Mouse (Mus musculus) stomach, embryonic 16.5 days (tissue): ENCODE results near the gene Sik1. TPM values are rescaled to one million over a fixed set of nuclear protein-coding genes. Genes with fewer than 3 reads are reported as not detected.

Experiments
- ATAC-seq: fragments of 200-750 bp; cut with Nextera tagmentation; 2 replicates; pipeline ENCODE4 v1.8.0; 2017; ENCODE audit warnings: moderate number of reproducible peaks, moderate TSS enrichment; ENCODE audit not compliant: insufficient read depth, low FRiP score
- H3K27ac ChIP-seq: fragments of 300-500 bp; sonication (generic); 2 replicates; pipeline ENCODE4 v1.5.1; 2014; ENCODE audit warnings: low read length
- H3K27me3 ChIP-seq: fragments of 300-500 bp; sonication (generic); 2 replicates; pipeline ENCODE4 v1.6.1; 2014; ENCODE audit warnings: low read length, control low read depth, mixed read lengths; ENCODE audit not compliant: control insufficient read depth, insufficient read depth
- H3K36me3 ChIP-seq: fragments of 300-500 bp; sonication (generic); 2 replicates; pipeline ENCODE4 v1.6.1; 2014; ENCODE audit warnings: low read length; ENCODE audit not compliant: control insufficient read depth, insufficient read depth
- H3K4me1 ChIP-seq: fragments of 300-500 bp; sonication (generic); 2 replicates; pipeline ENCODE4 v1.6.1; 2014; ENCODE audit warnings: low read length, control low read depth, mixed read lengths; ENCODE audit not compliant: control insufficient read depth, insufficient read depth
- H3K4me2 ChIP-seq: fragments of 300-500 bp; sonication (generic); 2 replicates; pipeline ENCODE4 v1.6.1; 2014; ENCODE audit warnings: low read depth, low read length, mixed read lengths
- H3K4me3 ChIP-seq: fragments of 300-500 bp; sonication (generic); replicated peaks from 2 replicates; pipeline ENCODE4 v1.5.1; 2014; ENCODE audit warnings: mild to moderate bottlenecking, low read length
- H3K9ac ChIP-seq: fragments of 300-500 bp; sonication (generic); 2 replicates; pipeline ENCODE4 v1.6.1; 2014; ENCODE audit warnings: low read length
- H3K9me3 ChIP-seq: fragments of 300-500 bp; sonication (generic); replicated peaks from 2 replicates; pipeline ENCODE4 v1.6.1; 2016; ENCODE audit warnings: low read length, control low read depth; ENCODE audit not compliant: control insufficient read depth
- WGBS: fragments of 180-500 bp; shearing (Covaris S2); extraction: QIAGEN DNeasy Blood & Tissue Kit; methylation state at CpG from one replicate; pipeline ENCODE4 v1.1.7; 2014; 5-methylcytosine and 5-hydroxymethylcytosine counted together
- polyA plus RNA-seq: library from polyadenylated mRNA; unstranded; fragments of >200 nt; fragmentation: Nextera tagmentation; extraction: Ambion mirVana; gene quantifications from 2 replicates; pipeline ENCODE4 v1.2.1, GENCODE M21; 2015

Sik1 gene
- polyA plus RNA-seq, 1 experiment from 2014 or later: 20.2 TPM

- no peaks in the 10 kb centered on the region for H3K36me3 ChIP-seq
- ATAC-seq: peak; percentile 38; the same call in 1 of the 2 replicates
- no peak overlapping the region for H3K27ac ChIP-seq
- H3K9me3 ChIP-seq: no peaks in the 10 kb centered on the region
- 16% methylated on average over 13 of the region's 13 CpGs for WGBS
- peak overlapping the region; percentile 34 for H3K4me2 ChIP-seq
- H3K4me3 ChIP-seq: 0 out of 2 replicates have a peak overlapping the region, but pooled peaks have one; percentile 2
- peaks cover 10% of the 10 kb centered on the region; the same call in 1 of the 2 replicates for H3K4me1 ChIP-seq
- H3K9ac ChIP-seq: no peak overlapping the region
- no peaks in the 10 kb centered on the region for H3K27me3 ChIP-seq
Observed at GRCm38 (mm10) chr17:31870931-31871421, 15.4 kb upstream of the Sik1 start.

- no peak overlapping the region for H3K27ac ChIP-seq
- H3K4me1 ChIP-seq: peaks cover 13% of the 10 kb centered on the region; the same call in 1 of the 2 replicates
- H3K36me3 ChIP-seq: no peaks in the 10 kb centered on the region
- H3K4me2 ChIP-seq: peak overlapping the region; percentile 34
- H3K27me3 ChIP-seq: no peaks in the 10 kb centered on the region
- no peak overlapping the region for H3K4me3 ChIP-seq
- WGBS: 73% methylated on average over 9 of the region's 9 CpGs
- H3K9me3 ChIP-seq: no peaks in the 10 kb centered on the region
- H3K9ac ChIP-seq: no peak overlapping the region
- no peak for ATAC-seq
Observed at GRCm38 (mm10) chr17:31870446-31870845, 14.8 kb upstream of the Sik1 start.

DNA sequence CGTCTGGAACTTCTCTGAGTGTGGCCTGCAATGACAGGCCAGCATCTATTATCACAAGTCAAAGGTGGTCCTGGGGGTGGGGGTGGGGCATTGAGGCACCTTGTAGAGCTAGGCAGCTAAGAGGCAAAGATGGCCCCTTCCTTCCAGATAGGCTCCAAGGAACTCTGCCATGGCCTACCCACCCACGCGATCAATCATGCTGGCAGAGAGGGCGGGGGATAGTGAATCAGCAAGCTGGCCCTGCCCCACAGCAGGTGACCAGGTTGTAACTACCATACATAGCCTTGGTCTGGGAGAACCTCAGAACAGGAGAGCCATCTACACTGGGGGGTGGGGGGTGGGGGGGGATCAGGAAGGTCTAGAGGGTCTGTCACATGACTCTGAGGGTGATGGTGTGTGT lies 12.5 kb upstream of the Sik1 start:
- ATAC-seq: peak; percentile 45
- Histone ChIP-seq H3K27ac (no peak overlapping the region), H3K9ac (no peak overlapping the region), H3K27me3 (no peaks in the 10 kb centered on the region), H3K4me2 (no peak overlapping the region), H3K36me3 (no peaks in the 10 kb centered on the region), H3K9me3 (no peaks in the 10 kb centered on the region), H3K4me3 (no peak overlapping the region), H3K4me1 (peaks cover 17% of the 10 kb centered on the region)
- 75% methylated on average over 4 of the region's 4 CpGs for WGBS

DNA sequence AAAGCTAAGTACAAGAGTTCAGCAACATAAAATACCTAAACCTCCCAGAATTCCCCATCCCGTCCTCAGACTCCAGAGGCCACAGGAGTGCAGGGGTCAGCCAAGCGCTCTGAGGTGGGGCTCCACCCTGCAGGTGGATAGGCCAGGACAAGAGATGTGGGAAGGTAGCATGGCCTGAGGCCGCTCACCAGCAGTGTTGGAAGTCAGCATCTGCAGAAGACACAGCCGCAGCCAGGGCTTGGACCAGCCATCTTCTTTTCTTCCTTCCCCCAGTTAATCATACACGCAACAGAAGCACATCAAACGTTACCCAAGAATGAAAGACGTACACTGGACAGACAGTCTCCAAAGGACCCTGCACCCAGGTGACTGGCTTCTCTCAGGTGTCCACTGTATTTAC lies 11.5 kb upstream of the Sik1 start:
- Histone ChIP-seq H3K27ac (no peak overlapping the region), H3K27me3 (no peaks in the 10 kb centered on the region), H3K4me1 (peaks cover 14% of the 10 kb centered on the region), H3K36me3 (no peaks in the 10 kb centered on the region), H3K9me3 (no peaks in the 10 kb centered on the region), H3K4me2 (no peak overlapping the region), H3K4me3 (no peak overlapping the region), H3K9ac (no peak overlapping the region)
- 92% methylated on average over 7 of the region's 7 CpGs for WGBS
- ATAC-seq: no peak

DNA sequence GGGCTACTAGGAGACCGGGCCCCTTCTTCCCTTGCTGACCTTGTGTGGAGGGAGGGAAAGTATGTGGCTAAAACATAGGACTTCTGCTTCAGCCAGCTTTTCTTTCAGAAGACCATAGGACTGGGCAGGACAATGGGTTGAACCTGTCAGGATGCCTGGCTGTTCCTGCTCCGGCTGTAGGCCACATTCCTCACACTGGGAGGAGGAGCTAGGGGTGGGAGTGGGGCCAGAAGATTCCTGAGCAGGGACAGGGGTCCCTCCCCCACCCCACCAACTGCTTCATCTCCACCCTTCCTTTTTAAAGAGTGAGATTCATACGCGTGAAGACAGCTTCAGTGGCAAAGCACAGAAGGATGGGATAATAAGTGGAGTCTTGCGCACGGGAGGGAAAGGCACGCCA lies 10.0 kb upstream of the Sik1 start:
- no peaks in the 10 kb centered on the region for H3K27me3 ChIP-seq

DNA sequence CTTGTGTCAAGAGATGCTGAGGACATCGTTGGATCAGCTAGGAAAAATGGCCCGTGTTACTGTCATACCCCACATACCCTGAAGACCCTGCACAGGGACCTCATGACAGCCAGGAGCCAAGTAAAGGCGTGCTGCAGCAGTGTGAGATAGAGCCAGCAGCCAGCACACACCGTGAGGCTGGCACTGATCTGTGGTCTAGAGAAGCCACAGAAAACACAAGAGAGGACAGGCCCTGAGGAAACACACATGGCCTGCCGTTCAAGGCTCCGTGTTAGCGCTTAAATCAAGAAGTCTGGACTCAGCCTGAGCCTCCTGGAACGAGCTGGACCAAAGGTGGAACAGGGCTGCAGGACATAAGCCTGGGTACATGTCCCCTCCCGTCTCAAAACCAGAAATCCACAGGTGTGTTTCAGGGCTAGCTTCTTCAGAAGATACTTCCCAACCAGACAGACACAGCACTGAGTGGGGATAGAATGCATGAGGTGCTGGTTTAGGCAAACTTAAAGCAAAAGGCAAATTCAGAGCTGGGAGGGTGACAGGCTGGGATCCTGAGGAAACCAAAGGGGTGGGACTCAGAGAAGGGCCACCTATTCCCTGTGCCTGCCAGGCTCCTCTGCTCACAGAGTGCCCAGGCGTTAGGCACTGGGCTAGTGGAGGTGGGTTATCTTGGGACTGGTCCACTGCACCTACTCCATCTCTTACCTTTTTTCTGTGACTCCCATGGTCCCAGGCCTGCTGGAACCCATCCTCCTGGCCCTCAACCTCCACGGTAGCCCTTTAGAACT lies 9.3 kb upstream of the Sik1 start:
- H3K27me3 ChIP-seq: no peaks in the 10 kb centered on the region
- H3K9ac ChIP-seq: no peak overlapping the region
- WGBS: 58% methylated on average over 11 of the region's 11 CpGs
- H3K4me1 ChIP-seq: peaks cover 10% of the 10 kb centered on the region
- H3K9me3 ChIP-seq: no peaks in the 10 kb centered on the region
- H3K4me3 ChIP-seq: no peak overlapping the region
- H3K4me2 ChIP-seq: no peak overlapping the region
- no peak for ATAC-seq
- no peaks in the 10 kb centered on the region for H3K36me3 ChIP-seq
- peak overlapping the region; percentile 14; the same call in 1 of the 2 replicates for H3K27ac ChIP-seq

More for the DNA sequence above, 10.0 kb upstream of the Sik1 start:
- H3K4me2 ChIP-seq: no peak overlapping the region
- peak overlapping the region; percentile 14; the same call in 1 of the 2 replicates for H3K27ac ChIP-seq
- no peak for ATAC-seq
- whole genome bisulfite sequencing: 55% methylated on average over 7 of the region's 7 CpGs
- H3K4me3 ChIP-seq: no peak overlapping the region
- H3K4me1 ChIP-seq: peaks cover 11% of the 10 kb centered on the region
- H3K9ac ChIP-seq: no peak overlapping the region
- no peaks in the 10 kb centered on the region for H3K36me3 ChIP-seq
- H3K9me3 ChIP-seq: no peaks in the 10 kb centered on the region

DNA sequence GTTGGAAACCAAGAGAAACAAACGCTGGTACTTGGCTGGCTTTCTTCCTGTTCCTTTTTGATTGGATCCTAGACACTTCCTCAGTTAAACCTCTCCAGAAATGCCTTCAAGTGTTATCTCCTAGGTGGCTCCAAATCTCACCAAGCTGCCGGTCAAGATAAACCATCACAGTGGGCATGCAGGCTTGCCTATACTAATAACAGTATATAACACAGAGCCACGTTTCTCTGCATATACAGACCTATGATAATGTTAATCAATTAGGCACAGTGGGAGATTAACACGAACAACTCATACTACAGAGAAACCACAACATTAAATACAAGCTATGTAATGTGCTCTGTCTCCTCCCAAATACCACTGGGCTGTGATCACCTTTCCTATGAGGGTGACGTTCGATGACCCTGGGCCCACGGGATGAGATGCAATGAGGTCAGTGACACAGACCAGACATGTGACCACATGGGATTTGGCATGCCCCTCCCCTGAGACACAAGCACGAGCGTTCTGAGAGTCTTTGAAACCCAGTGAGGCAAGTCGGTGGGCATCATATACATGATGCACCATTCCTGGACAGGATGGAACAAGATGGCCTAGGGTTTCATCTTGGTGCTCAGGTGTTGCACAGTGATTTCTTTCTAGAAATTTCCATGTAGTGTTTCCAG lies 7.7 kb upstream of the Sik1 start:
- 82% methylated on average over 10 of the region's 10 CpGs for WGBS

DNA sequence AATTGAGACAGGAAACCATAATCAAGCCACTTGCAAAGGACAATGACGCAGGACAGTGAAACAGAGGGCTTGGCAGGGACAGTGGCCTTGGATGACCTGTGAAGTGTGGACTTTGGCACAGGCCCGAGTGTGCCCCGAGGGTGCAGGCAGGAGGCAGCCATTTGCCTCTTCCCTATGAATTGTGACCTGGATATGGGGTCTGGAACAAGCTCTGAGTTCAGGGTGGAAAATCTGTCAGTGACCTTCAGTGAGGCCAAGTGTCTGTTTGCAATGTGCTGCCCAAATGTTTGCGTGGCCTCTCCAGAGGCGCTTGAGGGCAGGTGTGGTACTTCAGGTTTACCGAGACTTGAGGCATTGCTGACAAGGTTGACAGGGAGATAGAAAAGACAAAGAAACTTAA lies 6.5 kb upstream of the Sik1 start:
- no peak for ATAC-seq
- no peaks in the 10 kb centered on the region for H3K27me3 ChIP-seq
- H3K4me1 ChIP-seq: peaks cover 18% of the 10 kb centered on the region
- 54% methylated on average over 6 of the region's 6 CpGs for WGBS
- H3K9me3 ChIP-seq: no peaks in the 10 kb centered on the region
- no peaks in the 10 kb centered on the region for H3K36me3 ChIP-seq
- H3K27ac ChIP-seq: no peak overlapping the region
- no peak overlapping the region for H3K4me3 ChIP-seq
- no peak overlapping the region for H3K4me2 ChIP-seq
- no peak overlapping the region for H3K9ac ChIP-seq

More for the DNA sequence above, 7.7 kb upstream of the Sik1 start:
- Histone ChIP-seq H3K4me2 (no peak overlapping the region), H3K27ac (no peak overlapping the region), H3K27me3 (no peaks in the 10 kb centered on the region), H3K4me1 (peaks cover 13% of the 10 kb centered on the region), H3K9me3 (no peaks in the 10 kb centered on the region), H3K9ac (no peak overlapping the region), H3K36me3 (no peaks in the 10 kb centered on the region), H3K4me3 (no peak overlapping the region)
- no peak for ATAC-seq

- no peak overlapping the region for H3K4me2 ChIP-seq
- no peak overlapping the region for H3K4me3 ChIP-seq
- H3K27ac ChIP-seq: no peak overlapping the region
- H3K27me3 ChIP-seq: no peaks in the 10 kb centered on the region
- 83% methylated on average over 5 of the region's 5 CpGs for WGBS
- peaks cover 23% of the 10 kb centered on the region for H3K4me1 ChIP-seq
- H3K36me3 ChIP-seq: no peaks in the 10 kb centered on the region
- H3K9ac ChIP-seq: no peak overlapping the region
- ATAC-seq: no peak
- no peaks in the 10 kb centered on the region for H3K9me3 ChIP-seq
Observed at GRCm38 (mm10) chr17:31861661-31862060, 6.1 kb upstream of the Sik1 start.
